ENCODE assay signal across 9 mouse cellular contexts in genomic region chr6:48675400-48675930, GRCm38 (mm10). TPM values are rescaled to one million over a fixed set of nuclear protein-coding genes. Genes with fewer than 3 reads are reported as not detected.
DNase-seq lines count a peak whose midpoint lies in the region; ATAC-seq and TF ChIP-seq lines count a peak whose summit lies in the region.
"Had no signal": no experiment of that assay in that cellular context is flagged by ENCODE, and none has a peak within 500 bp of the region (broad histone marks: within the 10 kb centered on the region; RNA-seq: fewer than 3 reads in every experiment).

No protein-coding gene starts in this region.

- H3K4me1 ChIP-seq in heart, embryonic 11.5 days (ENCODE audit: control insufficient read depth, insufficient read depth, low read length), result no peaks in the 10 kb centered on the region
- H3K4me1 ChIP-seq in thymus, adult 2 months (replicated peaks; ENCODE audit: control insufficient read depth, insufficient read depth, low read length), result peaks cover 32% of the 10 kb centered on the region
- H3K4me1 ChIP-seq in limb, embryonic 14.5 days (ENCODE audit: control insufficient read depth, insufficient read depth, low read length), result no peaks in the 10 kb centered on the region

- H3K27me3 ChIP-seq in heart, embryonic 11.5 days (ENCODE audit: control insufficient read depth, insufficient read depth, low read length), result no peaks in the 10 kb centered on the region
- H3K27me3 ChIP-seq in thymus, adult 2 months (ENCODE audit: control insufficient read depth, insufficient read depth, low read length), result no peaks in the 10 kb centered on the region
- no peaks in the 10 kb centered on the region for H3K27me3 ChIP-seq in limb, embryonic 14.5 days (ENCODE audit: control insufficient read depth, insufficient read depth, low read length)

- no peak overlapping the region for H3K27ac ChIP-seq in heart, embryonic 11.5 days (ENCODE audit: low read depth, low read length)
- peak overlapping the region; percentile 97 for H3K27ac ChIP-seq in thymus, adult 2 months (ENCODE audit: control insufficient read depth, insufficient read depth, low read length)
- no peak overlapping the region for H3K27ac ChIP-seq in limb, embryonic 14.5 days (replicated peaks; ENCODE audit: low read depth, low read length)

- 41% methylated on average over 10 of the region's 10 CpGs for WGBS in heart, embryonic 11.5 days (ENCODE audit: insufficient replicate concordance)
- WGBS in thymus, adult 2 months, result 16% methylated on average over 10 of the region's 10 CpGs
- 49% methylated on average over 10 of the region's 10 CpGs for WGBS in limb, embryonic 14.5 days

- no peaks in the 10 kb centered on the region for H3K36me3 ChIP-seq in heart, embryonic 11.5 days (ENCODE audit: control insufficient read depth, insufficient read depth, low read length)
- H3K36me3 ChIP-seq in thymus, adult 2 months (ENCODE audit: control insufficient read depth, insufficient read depth, low read length), result peaks cover 9% of the 10 kb centered on the region
- no peaks in the 10 kb centered on the region for H3K36me3 ChIP-seq in limb, embryonic 14.5 days (ENCODE audit: control insufficient read depth, insufficient read depth, low read length)

- TF ChIP-seq CTCF in thymus, adult 2 months (IDR thresholded peaks at IDR 0.05; ENCODE audit: borderline replicate concordance, control insufficient read depth, extremely low read depth, insufficient read depth, low read length, poor library complexity), result no peak

- no peak for TF ChIP-seq POLR2A in thymus, adult 2 months (IDR thresholded peaks at IDR 0.05; ENCODE audit: control insufficient read depth, extremely low read depth, insufficient read depth, low read length, poor library complexity)
- no peak for TF ChIP-seq POLR2A in limb, embryonic 14.5 days (IDR thresholded peaks at IDR 0.05; ENCODE audit: borderline replicate concordance, extremely low read depth, insufficient read depth, insufficient read length)

- H3K4me3 ChIP-seq in heart, embryonic 11.5 days (ENCODE audit: low read depth, low read length), result peak overlapping the region; percentile 37; the same call in 1 of the 2 replicates
- H3K4me3 ChIP-seq in thymus, adult 2 months (ENCODE audit: control insufficient read depth, insufficient read depth, low read length), result peak overlapping the region; percentile 53
- peak overlapping the region; percentile 24 for H3K4me3 ChIP-seq in limb, embryonic 14.5 days (replicated peaks; ENCODE audit: low read length)

- DNase-seq in heart, adult 18-20 months, result no peak
- DNase-seq in thymus, adult 2 months, result no peak
- no peak for DNase-seq in thymus, postnatal 25 days
- no peak for DNase-seq in limb, embryonic 14.5 days (ENCODE audit: low spot score)
- DNase-seq in testis, postnatal 14 days (ENCODE audit: low spot score), result peak; percentile 8
- DNase-seq in gastrocnemius, adult 8-10 months (ENCODE audit: low spot score in 2 of 2), result no peak
- DNase-seq in right cerebral cortex, postnatal 25 days, result no peak
- DNase-seq: cerebellum, adult 9-10 months had no signal

- H3K9me3 ChIP-seq in heart, embryonic 11.5 days (replicated peaks; ENCODE audit: control insufficient read depth, low read length), result no peaks in the 10 kb centered on the region
- H3K9me3 ChIP-seq in limb, embryonic 14.5 days (ENCODE audit: control insufficient read depth, low read length), result no peaks in the 10 kb centered on the region

- H3K9ac ChIP-seq in heart, embryonic 11.5 days (ENCODE audit: low read depth, low read length), result peak overlapping the region; percentile 54; the same call in 1 of the 2 replicates
- H3K9ac ChIP-seq in limb, embryonic 14.5 days (ENCODE audit: low read depth, low read length, severe bottlenecking), result 0 out of 2 replicates have a peak overlapping the region, but pooled peaks have one; percentile 4

- H3K4me2 ChIP-seq in heart, embryonic 11.5 days, result peak overlapping the region; percentile 59
- peak overlapping the region; percentile 32 for H3K4me2 ChIP-seq in limb, embryonic 14.5 days (replicated peaks; ENCODE audit: low read depth, low read length, severe bottlenecking)

- ATAC-seq in heart, embryonic 11.5 days (replicated peaks; ENCODE audit: insufficient number of reproducible peaks, low FRiP score, low TSS enrichment), result no peak
- ATAC-seq in limb, embryonic 14.5 days (ENCODE audit: low FRiP score, low read depth), result no peak

RNA-seq across cellular contexts. Expression of gene Gimap9, which starts 0.5 kb away (rescaled TPM):
- 8.8 and 10.6 TPM in 2 replicates for polyA plus RNA-seq in heart, embryonic 11.5 days (2014; fragmentation: Nextera tagmentation; extraction: Ambion mirVana)
- 1 to 10 TPM; 4.6 to 4.9 TPM for total RNA-seq in heart, adult 18-20 months (2021)
- polyA plus RNA-seq in thymus, adult 2 months (2012; rRNA removed), result 42.5 and 49.6 TPM in 2 replicates
- polyA plus RNA-seq in limb, embryonic 14.5 days (2012; rRNA removed), result 5.8 and 6.2 TPM in 2 replicates
- polyA plus RNA-seq in limb, embryonic 14.5 days (2014; fragmentation: Nextera tagmentation; extraction: Ambion mirVana), result 6.0 and 6.2 TPM in 2 replicates
- total RNA-seq in gastrocnemius, adult 8-10 months (2022), result 1 to 10 TPM in 1 of 4 experiments, under 1 TPM in 3; 0.40 to 1.0 (median 0.62) TPM

RNA-seq across cellular contexts. Expression of gene Gimap4, which starts 8.9 kb away (rescaled TPM):
- polyA plus RNA-seq in heart, embryonic 11.5 days (2014; fragmentation: Nextera tagmentation; extraction: Ambion mirVana), result 8.6 and 10.0 TPM in 2 replicates
- total RNA-seq in heart, adult 18-20 months (2021), result 10 to 100 TPM; 19.3 to 32.9 TPM
- 43.0 and 64.0 TPM in 2 replicates for polyA plus RNA-seq in thymus, adult 2 months (2012; rRNA removed)
- polyA plus RNA-seq in limb, embryonic 14.5 days (2012; rRNA removed), result 9.6 and 9.7 TPM in 2 replicates
- polyA plus RNA-seq in limb, embryonic 14.5 days (2014; fragmentation: Nextera tagmentation; extraction: Ambion mirVana), result 9.8 and 11.2 TPM in 2 replicates
- 1 to 10 TPM; 2.5 to 4.5 (median 3.9) TPM for total RNA-seq in gastrocnemius, adult 8-10 months (2022)

RNA-seq across cellular contexts. Expression of gene Gimap8, which starts 28.4 kb away (rescaled TPM):
- polyA plus RNA-seq in heart, embryonic 11.5 days (2014; fragmentation: Nextera tagmentation; extraction: Ambion mirVana), result 0.26 and 0.68 TPM in 2 replicates
- 1 to 10 TPM; 7.1 to 7.5 TPM for total RNA-seq in heart, adult 18-20 months (2021)
- 26.6 and 29.8 TPM in 2 replicates for polyA plus RNA-seq in thymus, adult 2 months (2012; rRNA removed)
- 2.3 TPM in 2 replicates for polyA plus RNA-seq in limb, embryonic 14.5 days (2012; rRNA removed)
- 0.40 and 0.70 TPM in 2 replicates for polyA plus RNA-seq in limb, embryonic 14.5 days (2014; fragmentation: Nextera tagmentation; extraction: Ambion mirVana)
- 1 to 10 TPM; 1.3 to 2.0 (median 1.5) TPM for total RNA-seq in gastrocnemius, adult 8-10 months (2022)

RNA-seq across cellular contexts. Expression of gene Gimap6, which starts 32.6 kb away (rescaled TPM):
- polyA plus RNA-seq in heart, embryonic 11.5 days (2014; fragmentation: Nextera tagmentation; extraction: Ambion mirVana), result 30.5 and 30.6 TPM in 2 replicates
- total RNA-seq in heart, adult 18-20 months (2021), result 10 to 100 TPM; 29.6 to 36.9 TPM
- 72.9 and 82.4 TPM in 2 replicates for polyA plus RNA-seq in thymus, adult 2 months (2012; rRNA removed)
- 11.4 and 15.0 TPM in 2 replicates for polyA plus RNA-seq in limb, embryonic 14.5 days (2012; rRNA removed)
- polyA plus RNA-seq in limb, embryonic 14.5 days (2014; fragmentation: Nextera tagmentation; extraction: Ambion mirVana), result 17.7 and 19.9 TPM in 2 replicates
- 1 to 10 TPM; 8.4 to 9.9 (median 9.1) TPM for total RNA-seq in gastrocnemius, adult 8-10 months (2022)

RNA-seq across cellular contexts. Expression of gene Gm28053, which starts 42.9 kb away (rescaled TPM):
- polyA plus RNA-seq in heart, embryonic 11.5 days (2014; fragmentation: Nextera tagmentation; extraction: Ambion mirVana), result 2.6 and 4.8 TPM in 2 replicates
- 1 to 10 TPM; 3.8 to 4.0 TPM for total RNA-seq in heart, adult 18-20 months (2021)
- 0.36 and 0.88 TPM in 2 replicates for polyA plus RNA-seq in thymus, adult 2 months (2012; rRNA removed)
- 0.82 TPM in 1 of 2 replicates, not detected in the other for polyA plus RNA-seq in limb, embryonic 14.5 days (2012; rRNA removed)
- 1.2 and 2.2 TPM in 2 replicates for polyA plus RNA-seq in limb, embryonic 14.5 days (2014; fragmentation: Nextera tagmentation; extraction: Ambion mirVana)
- total RNA-seq in gastrocnemius, adult 8-10 months (2022), result 1 to 10 TPM in 3 of 4 experiments, not detected in 1; 1.2 to 2.4 (median 1.4) TPM
